Mouse (Mus musculus) liver, embryonic 14.5 days (tissue): Measurements from ENCODE around the gene Mettl25.

Source experiments
- CTCF ChIP-seq: IDR thresholded peaks from 2 replicates; pipeline ENCODE4 v1.5.1; 2016; ENCODE audit warnings: antibody characterized with exemption, low read depth, control low read depth
- EP300 ChIP-seq: IDR thresholded peaks from 2 replicates; pipeline ENCODE4 v1.6.1; 2016; ENCODE audit warnings: antibody characterized with exemption, low read depth

GRCm38 (mm10) chr10:105801147-105801546, 40.0 kb downstream of the Mettl25 start:
- TF ChIP-seq CTCF (no peak), EP300 (no peak)
